Mouse (Mus musculus) spleen, embryonic (tissue): ENCODE results near the gene Spryd4.

ENCODE experiments used
- CTCF ChIA-PET: fragments of 350-600 bp; sonication (Branson Sonifier 250); formaldehyde crosslinking; loops from one replicate; lab custom pipeline; 2022; lab: Charles Lee

Spryd4 gene

DNA sequence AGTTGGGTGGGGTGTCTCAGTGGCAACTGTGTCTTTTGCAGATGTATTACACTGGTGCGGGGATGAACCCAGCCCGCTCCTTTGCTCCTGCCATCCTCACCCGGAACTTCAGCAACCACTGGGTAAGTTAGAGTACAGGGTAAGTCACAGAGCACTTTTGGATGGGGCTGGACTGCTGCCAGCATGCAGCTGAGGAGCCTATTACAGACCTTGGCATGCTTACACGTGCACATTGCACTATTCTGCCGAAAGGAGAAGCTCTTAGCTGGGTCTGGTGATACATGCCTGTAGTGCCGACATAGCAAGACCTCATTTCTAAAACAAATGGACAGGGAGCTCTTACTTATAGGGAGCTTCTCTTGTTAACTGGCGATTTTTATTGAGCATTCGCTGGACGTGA is 16.0 kb upstream of the Spryd4 start:
- CTCF ChIA-PET = interaction anchor here (0.5 kb wide), 1 partner anchor 37 kb away, joined by 7 read pairs; no protein-coding TSS in a partner anchor

DNA sequence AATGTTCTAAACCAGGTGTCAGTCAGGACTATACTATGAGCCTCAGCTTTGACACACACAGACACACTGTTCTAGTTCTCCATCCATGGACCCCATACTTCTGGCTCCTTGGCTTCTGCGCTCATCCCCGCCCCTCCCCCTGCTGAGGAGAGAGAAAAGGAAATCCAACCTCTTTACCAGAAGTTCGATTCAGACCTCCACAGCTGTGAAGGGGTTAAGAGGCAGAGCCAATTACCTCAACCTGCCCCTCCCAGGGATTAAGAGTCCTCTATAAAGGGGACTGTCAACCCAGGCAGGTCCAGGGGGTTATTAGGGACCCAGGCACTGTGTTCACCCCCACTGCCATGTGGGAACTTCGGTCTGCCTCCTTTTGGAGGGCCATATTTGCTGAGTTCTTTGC is 13.9 kb upstream of the Spryd4 start, which contains the start of gene Mip:
Gene Mip (plus strand): TSS at position 301 of the 400 bp plus-strand sequence.
- CTCF ChIA-PET = no interaction called here

- CTCF ChIA-PET = no interaction called here
These were observed 13.5 kb upstream of the Spryd4 start for GRCm38 (mm10) chr10:128225064-128225463.

DNA sequence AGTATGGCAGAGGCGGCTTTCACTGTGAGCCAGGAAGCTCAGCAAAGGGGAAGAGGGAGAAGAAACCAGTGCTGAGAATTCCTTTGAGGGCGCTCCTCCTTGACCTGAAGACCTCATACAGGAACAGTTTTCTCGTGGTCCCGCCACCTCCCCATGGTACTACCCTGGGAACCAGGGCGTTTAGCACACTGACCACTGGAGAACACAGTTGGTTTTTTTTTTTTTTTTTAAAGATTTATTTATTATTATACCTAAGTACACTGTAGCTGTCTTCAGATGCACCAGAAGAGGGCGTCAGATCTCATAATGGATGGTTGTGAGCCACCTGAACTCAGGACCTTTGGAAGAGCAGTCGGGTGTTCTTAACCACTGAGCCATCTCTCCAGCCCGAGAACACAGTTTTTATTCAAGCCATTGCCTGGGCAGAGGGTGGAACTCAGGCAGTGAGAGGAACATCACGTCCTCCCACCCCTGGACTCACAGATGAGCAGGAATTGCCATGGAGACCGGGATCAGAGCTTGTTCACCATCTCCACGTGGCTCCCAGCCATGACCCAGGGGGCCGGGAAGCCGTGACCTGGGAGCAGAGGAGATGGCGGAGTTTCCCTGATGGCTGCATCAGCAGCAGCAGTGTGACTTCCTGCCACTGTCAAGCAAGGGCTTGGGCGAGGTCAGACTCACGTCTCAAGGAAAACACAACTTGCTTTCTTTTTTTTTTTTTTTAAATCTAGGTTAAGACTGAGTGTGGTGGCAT is 10.1 kb upstream of the Spryd4 start:
- CTCF ChIA-PET = interaction anchor here (0.6 kb wide), 1 partner anchor 15 kb away, joined by 5 read pairs; no protein-coding TSS in a partner anchor

DNA sequence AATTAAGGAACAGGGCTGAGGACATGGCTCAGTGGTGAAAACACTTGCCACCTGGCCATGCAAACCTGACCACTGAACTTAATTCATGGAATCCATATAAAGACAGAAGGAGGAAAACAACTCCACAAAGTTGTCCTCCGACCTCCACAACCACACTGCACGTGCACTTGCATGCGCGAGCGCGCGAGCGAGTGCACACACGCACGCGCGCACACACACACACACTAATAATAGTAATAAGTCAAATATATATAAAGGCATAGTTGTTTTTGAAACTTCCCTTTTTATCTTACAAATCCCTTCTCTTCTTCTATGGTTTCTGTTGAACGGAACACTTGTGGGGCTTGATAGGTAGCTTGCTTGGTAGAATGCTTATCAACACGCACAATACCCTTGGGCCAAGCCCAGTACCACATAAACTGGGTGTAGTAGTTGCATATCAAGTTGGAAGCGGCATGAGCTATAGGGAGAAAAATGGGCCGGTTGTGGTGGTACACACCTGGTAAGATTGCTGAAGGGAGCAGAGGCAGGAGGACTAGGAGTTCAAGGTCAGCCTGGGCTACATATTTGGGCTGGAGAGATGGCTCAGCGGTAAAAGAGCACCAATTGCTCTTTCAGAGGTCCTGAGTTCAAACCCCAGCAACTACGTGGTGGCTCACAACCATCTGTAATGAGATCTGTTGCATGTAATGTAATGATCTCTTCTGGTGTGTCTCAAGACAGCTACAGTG is 6.9 kb upstream of the Spryd4 start:
- CTCF ChIA-PET = no interaction called here

DNA sequence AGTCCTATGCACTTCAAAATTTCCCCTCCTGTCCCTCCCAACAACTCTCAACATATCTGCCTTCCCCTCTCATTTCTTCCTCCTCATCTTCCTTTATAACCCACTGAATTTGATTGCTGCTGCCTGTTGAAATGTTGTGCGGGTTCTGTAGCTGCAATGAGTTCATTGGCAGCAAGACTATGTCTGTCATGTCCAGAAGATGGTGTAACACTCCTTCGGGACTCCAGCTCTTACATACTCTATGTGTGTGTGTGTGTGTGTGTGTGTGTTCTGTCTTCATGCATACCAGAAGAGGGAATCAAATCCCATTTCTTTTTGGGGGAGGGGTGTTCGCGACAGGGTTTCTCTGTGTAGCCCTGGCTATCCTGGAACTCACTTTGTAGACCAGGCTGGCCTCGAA is 3.4 kb upstream of the Spryd4 start:
- CTCF ChIA-PET = interaction anchor here (0.6 to 0.9 kb wide), 2 partner anchors 12 to 16 kb away, joined by 4 to 6 read pairs; no protein-coding TSS in a partner anchor

GRCm38 (mm10) chr10:128214112-128214511 is 2.5 kb upstream of the Spryd4 start:
- CTCF ChIA-PET = interaction anchor here (1.0 to 1.4 kb wide), 2 partner anchors 43 to 70 kb away, joined by 3 read pairs; no protein-coding TSS in a partner anchor

DNA sequence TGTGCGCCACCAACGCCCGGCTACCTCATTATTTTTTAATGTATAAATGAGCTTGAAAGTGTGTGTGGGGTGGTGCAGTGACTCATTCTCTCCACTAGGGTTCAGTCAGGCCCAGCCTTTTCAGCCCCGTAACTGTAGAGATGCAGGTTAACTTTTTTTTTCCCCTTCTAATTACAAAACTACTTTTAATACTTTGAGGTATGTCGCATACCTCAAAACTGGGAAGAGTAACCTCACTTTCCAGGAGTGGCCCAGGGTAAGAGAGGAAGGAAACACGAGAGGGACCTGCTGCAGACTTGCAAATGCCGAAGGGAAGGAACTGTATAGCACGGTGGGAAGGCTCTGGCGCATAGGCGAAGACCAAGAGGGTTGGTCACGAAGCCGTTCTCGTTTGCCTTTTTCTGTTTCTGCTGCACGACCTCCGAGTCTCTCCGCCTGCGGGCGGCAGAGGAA is 1.3 kb upstream of the Spryd4 start:
- CTCF ChIA-PET = interaction anchor here (1.0 to 1.4 kb wide), 2 partner anchors 19 to 44 kb away, joined by 3 to 10 read pairs; partner anchors contain the start of gene Timeless

DNA sequence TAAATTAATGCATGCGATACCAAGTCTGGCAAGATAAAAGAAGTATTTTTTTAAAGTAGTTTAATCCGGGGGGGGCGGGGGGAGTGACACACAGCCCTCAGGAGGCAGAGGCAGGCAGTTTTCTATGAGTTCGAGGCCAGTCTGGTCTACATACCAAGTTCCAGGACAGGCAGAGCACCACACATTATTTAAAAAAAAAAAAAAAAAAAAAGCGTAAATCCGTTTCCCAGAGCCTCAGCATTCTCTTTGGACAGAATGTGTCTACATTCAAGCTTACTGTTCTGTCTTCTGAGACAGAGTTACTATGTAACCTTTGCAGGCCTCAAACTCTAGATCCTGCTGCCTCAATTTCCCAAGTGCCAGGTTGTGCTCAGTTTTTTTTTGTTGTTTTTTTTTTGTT is 541 bp upstream of the Spryd4 start:
- CTCF ChIA-PET = interaction anchor here (0.7 kb wide), 1 partner anchor 228 kb away, joined by 3 read pairs; no protein-coding TSS in a partner anchor

DNA sequence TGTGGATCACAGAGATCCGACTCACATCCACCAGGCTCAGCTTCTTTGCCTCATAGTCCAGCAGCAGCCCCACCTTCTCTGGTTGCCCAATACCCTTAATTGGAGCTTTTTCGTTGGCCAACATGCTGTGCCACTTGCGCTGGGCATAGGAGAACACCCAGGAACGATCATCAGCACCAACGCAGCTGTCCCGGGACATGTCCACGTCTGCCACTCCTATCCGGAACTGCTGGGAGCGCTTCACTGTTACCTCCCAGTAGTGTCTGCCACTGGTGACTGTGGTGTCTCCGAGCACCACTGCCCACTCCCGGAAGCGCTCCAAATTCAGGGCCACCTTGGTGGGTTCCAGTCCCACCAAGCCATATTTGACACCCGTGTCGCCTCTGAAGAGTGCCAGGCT is 653 bp downstream of the Spryd4 start:
- CTCF ChIA-PET = no interaction called here

DNA sequence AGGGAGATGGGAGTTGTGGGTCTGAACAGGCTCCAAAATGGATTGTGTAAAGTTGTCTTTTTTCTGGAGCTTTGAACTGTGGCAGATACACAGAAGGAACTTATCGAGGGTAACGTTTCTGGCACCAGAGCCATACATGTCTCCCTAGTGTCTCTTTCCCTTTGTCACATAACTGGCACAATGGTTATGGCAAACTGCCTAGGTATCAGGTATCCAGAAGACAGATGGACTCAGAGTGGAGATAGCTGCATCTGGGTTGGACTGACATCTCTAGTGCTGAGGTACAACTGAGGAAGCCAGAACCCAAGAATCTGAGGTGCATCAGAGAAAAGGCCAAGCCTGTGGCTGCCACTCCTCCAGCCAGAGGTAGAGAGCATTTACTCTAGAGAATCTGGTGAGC is 1.5 kb downstream of the Spryd4 start:
- CTCF ChIA-PET = interaction anchor here (0.7 kb wide), 1 partner anchor 31 kb away, joined by 3 read pairs; no protein-coding TSS in a partner anchor

DNA sequence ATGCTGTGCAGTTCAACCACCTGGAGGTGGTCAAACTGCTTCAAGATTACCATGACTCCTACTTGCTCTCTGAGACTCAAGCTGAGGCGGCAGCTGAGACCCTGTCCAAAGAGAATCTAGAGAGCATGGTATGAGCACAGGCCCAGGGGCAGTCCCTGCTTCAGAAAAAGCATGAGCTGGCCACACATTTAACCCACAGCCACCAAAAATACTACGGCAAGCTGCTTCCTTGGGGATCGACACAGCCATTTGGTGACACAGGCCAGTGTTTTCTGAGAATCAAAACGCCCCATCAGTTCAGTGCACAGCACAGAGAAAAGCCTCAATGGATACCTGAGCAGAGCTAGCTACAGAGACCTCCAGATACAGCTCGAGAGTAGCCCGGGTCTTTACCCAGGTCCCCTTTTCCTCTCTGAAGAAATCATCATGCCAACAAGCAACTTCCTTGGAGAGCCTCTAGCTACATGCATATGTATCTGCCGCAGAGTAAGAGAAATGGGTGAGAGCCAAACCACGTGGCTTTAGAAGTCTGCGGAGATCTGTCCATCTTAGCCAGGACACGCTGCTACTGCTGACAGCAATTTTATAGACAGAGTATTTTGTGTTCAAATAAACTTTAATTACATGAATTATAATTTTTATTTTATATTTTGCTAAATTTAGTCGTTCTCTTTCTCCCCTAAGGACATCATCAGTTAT is 2.1 kb downstream of the Spryd4 start:
- CTCF ChIA-PET = interaction anchor here (0.6 to 0.7 kb wide), 2 partner anchors 8 to 32 kb away, joined by 3 to 6 read pairs; no protein-coding TSS in a partner anchor

DNA sequence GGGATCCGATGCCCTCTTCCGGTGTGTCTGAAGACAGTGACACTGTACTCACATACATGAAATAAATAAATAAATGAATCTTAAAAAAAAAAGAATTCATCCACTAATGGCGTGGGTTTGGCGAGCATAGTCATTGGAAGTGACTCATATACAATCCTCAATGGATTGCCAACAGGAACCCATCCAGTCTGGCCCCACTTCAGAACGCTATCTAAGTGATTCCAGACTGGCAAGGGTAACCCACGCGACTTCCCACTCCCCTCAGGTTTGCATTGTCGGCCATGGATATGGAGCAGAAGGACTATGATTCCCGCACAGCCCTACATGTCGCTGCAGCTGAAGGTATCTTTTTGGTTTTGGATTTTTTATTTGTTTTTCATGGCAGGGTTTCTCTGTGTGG is 3.3 kb downstream of the Spryd4 start:
- CTCF ChIA-PET = no interaction called here

DNA sequence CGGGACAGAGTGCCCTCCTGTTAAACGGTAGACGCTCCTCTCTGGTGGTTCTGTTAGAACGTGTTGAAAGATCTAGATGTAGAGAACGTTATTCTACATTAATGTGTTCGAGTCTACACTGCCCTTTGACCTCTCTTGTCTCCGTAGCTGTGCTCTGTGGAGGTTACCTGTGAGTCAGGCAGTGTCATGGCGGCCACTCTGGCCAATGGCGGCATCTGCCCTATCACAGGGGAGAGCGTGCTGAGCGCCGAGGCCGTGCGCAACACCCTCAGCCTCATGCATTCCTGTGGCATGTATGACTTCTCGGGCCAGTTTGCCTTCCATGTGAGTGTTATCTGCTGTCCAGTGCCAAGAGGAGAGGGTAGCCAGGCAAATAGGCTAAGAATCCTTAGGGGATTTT is 6.7 kb downstream of the Spryd4 start:
- CTCF ChIA-PET = no interaction called here

- CTCF ChIA-PET = interaction anchor here (0.6 kb wide), 1 partner anchor 14 kb away, joined by 4 read pairs; no protein-coding TSS in a partner anchor
These were observed 9.8 kb downstream of the Spryd4 start for GRCm38 (mm10) chr10:128201856-128202255.

- CTCF ChIA-PET = interaction anchor here (0.6 to 0.7 kb wide), 3 partner anchors 10 to 816 kb away, joined by 3 to 5 read pairs (median 3); no protein-coding TSS in a partner anchor
These were observed 16.8 kb downstream of the Spryd4 start for GRCm38 (mm10) chr10:128194551-128195461.

DNA sequence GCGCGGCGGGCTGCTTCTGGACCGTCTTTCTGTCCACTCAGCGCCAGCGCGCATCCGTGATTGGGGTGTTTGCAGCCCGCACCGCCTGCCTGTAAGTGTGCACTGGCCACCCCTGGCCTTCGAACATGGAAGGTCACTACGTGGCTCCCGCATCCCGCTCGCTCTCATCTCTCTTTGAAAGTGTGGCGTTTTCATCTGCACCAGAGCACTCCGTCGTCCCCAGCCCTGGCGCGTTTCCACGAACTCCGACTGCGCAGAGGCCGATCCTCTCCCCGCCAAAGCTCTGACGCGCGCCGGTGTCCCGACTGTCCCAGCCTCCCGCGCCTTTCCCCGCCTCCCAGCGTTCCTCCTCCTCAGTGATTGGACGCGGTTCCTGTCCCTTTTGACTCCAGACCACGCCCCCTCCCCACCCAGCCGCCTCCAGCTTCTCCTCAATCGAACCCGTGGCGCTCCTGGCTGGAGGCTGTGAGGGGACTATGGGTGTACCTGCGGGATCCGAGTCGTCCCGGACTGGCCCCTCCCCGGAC is 17.5 kb downstream of the Spryd4 start, which contains the start of gene Gls2:
Gene Gls2 (plus strand): TSS at position 434 of the 527 bp plus-strand sequence.
- CTCF ChIA-PET = interaction anchor here (0.7 kb wide), 1 partner anchor 16 kb away, joined by 5 read pairs; no protein-coding TSS in a partner anchor

- CTCF ChIA-PET = interaction anchor here (0.6 kb wide), 1 partner anchor 84 kb away, joined by 5 read pairs; no protein-coding TSS in a partner anchor
These were observed 18.5 kb downstream of the Spryd4 start for GRCm38 (mm10) chr10:128193113-128193512.

GRCm38 (mm10) chr10:128192030-128192766 is 19.4 kb downstream of the Spryd4 start:
- CTCF ChIA-PET = interaction anchor here (0.6 kb wide), 1 partner anchor 83 kb away, joined by 5 read pairs; no protein-coding TSS in a partner anchor
